Mouse (Mus musculus) embryonic fibroblast, embryonic 13.5 days (primary cell): ENCODE measurements at regions not wholly inside any gene's neighbourhood (a gene's known extent, or its start where the extent isn't known, plus 50 kb on each side); places are given as distances from the start of the nearest gene placed in this dataset.

Experiments used
- CTCF ChIP-seq: IDR thresholded peaks from 2 replicates; pipeline ENCODE4 v1.5.1; 2011; ENCODE audit warnings: mild to moderate bottlenecking, control low read depth, low read length, moderate library complexity, borderline replicate concordance; ENCODE audit not compliant: insufficient read depth
- POLR2A ChIP-seq: IDR thresholded peaks from 2 replicates; pipeline ENCODE4 v1.6.1; 2011; ENCODE audit warnings: low read depth, mild to moderate bottlenecking, control low read depth, low read length, moderate library complexity

GRCm38 (mm10) chr13:52349606-52350005 lies 181.5 kb downstream of the Diras2 start:
- TF ChIP-seq POLR2A (no peak), CTCF (no peak)
